Mouse (Mus musculus) liver, embryonic 16.5 days (tissue): ENCODE measurements around the gene Nfil3. TPM values are rescaled to one million over a fixed set of nuclear protein-coding genes. Genes with fewer than 3 reads are reported as not detected.

Source experiments
- ATAC-seq: fragments of 200-750 bp; cut with Nextera tagmentation; 2 replicates; pipeline ENCODE4 v1.8.0; 2017; ENCODE audit warnings: low read depth, mild to moderate bottlenecking, moderate number of reproducible peaks, moderate library complexity
- H3K27ac ChIP-seq: fragments of 300-500 bp; sonication (generic); 2 replicates; pipeline ENCODE4 v1.5.1; 2014; ENCODE audit warnings: mild to moderate bottlenecking, low read length
- H3K27me3 ChIP-seq: fragments of 300-500 bp; sonication (generic); 2 replicates; pipeline ENCODE4 v1.6.1; 2014; ENCODE audit warnings: low read depth, low read length, mixed read lengths; ENCODE audit not compliant: control insufficient read depth, insufficient read depth
- H3K36me3 ChIP-seq: fragments of 300-500 bp; sonication (generic); 2 replicates; pipeline ENCODE4 v1.6.1; 2014; ENCODE audit warnings: mild to moderate bottlenecking; ENCODE audit not compliant: control insufficient read depth, insufficient read depth
- H3K4me1 ChIP-seq: fragments of 300-500 bp; sonication (generic); 2 replicates; pipeline ENCODE4 v1.6.1; 2014; ENCODE audit warnings: low read depth, low read length, mixed read lengths; ENCODE audit not compliant: control insufficient read depth
- H3K4me2 ChIP-seq: fragments of 300-500 bp; sonication (generic); 2 replicates; pipeline ENCODE4 v1.6.1; 2014; ENCODE audit warnings: low read depth, low read length, mixed read lengths
- H3K4me3 ChIP-seq: fragments of 300-500 bp; sonication (generic); 2 replicates; pipeline ENCODE4 v1.5.1; 2014; ENCODE audit warnings: low read depth, mild to moderate bottlenecking, low read length
- H3K9ac ChIP-seq: fragments of 300-500 bp; sonication (generic); 2 replicates; pipeline ENCODE4 v1.6.1; 2014; ENCODE audit warnings: low read depth, low read length
- H3K9me3 ChIP-seq: fragments of 300-500 bp; sonication (generic); replicated peaks from 2 replicates; pipeline ENCODE4 v1.6.1; 2016; ENCODE audit warnings: low read length; ENCODE audit not compliant: control insufficient read depth
- WGBS: fragments of 180-500 bp; shearing (Covaris S2); extraction: QIAGEN DNeasy Blood & Tissue Kit; methylation state at CpG from one replicate; pipeline ENCODE4 v1.1.7; 2014; ENCODE audit not compliant: insufficient replicate concordance; 5-methylcytosine and 5-hydroxymethylcytosine counted together
- polyA plus RNA-seq: library from polyadenylated mRNA; unstranded; fragments of >200 nt; fragmentation: Nextera tagmentation; extraction: Ambion mirVana; gene quantifications from 2 replicates; pipeline ENCODE4 v1.2.1, GENCODE M21; 2015

Gene Nfil3
- polyA plus RNA-seq = 6.6 and 7.4 TPM in 2 replicates

DNA sequence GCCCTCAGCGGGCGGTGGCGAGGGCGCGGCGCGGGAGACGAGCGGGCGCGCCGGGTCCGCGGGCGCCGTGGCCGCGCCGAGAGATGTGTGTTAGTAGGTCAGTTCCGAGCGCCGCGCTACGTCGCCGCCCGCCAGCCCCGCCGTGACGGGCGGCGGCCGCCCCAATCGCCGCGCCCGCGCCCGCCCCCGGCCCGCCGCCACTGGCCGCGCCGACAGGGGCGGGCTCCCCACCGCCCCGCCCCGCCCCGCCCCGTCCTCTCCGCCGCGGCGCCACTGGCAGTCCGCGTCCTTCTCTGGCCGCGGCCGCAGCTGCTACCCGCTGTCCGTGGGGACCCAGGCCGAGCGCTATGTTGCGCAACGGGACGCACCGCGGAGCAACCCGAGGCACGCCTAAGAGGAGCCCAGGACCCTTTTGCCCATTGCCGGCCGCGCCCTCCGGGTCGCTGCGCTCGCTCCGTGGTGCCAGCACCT is at the start of gene Nfil3:
Nfil3 (minus strand) TSS at position 123 of the 471 bp plus-strand sequence.
- peaks cover 7% of the 10 kb centered on the region for H3K4me1 ChIP-seq
- H3K9ac ChIP-seq = peak within 1 kb of the TSS; percentile 67
- H3K4me2 ChIP-seq = peak within 1 kb of the TSS; percentile 78
- ATAC-seq = peak; percentile 85
- peak within 1 kb of the TSS; percentile 72 for H3K4me3 ChIP-seq
- no peaks in the 10 kb centered on the region for H3K36me3 ChIP-seq
- WGBS = under 1% methylated on average over 55 of the region's 79 CpGs
- H3K27ac ChIP-seq = peak within 1 kb of the TSS; percentile 89
- no peaks in the 10 kb centered on the region for H3K9me3 ChIP-seq
- H3K27me3 ChIP-seq = peaks cover 52% of the 10 kb centered on the region

GRCm38 (mm10) chr13:53024285-53024684 is 43.4 kb upstream of the Nfil3 start:
- no peak for ATAC-seq
- 47% methylated on average over 6 of the region's 6 CpGs for WGBS
- Histone ChIP-seq H3K27me3 (no peaks in the 10 kb centered on the region), H3K36me3 (no peaks in the 10 kb centered on the region), H3K9ac (no peak overlapping the region), H3K9me3 (no peaks in the 10 kb centered on the region), H3K4me2 (no peak overlapping the region), H3K4me1 (no peaks in the 10 kb centered on the region), H3K4me3 (no peak overlapping the region), H3K27ac (no peak overlapping the region)

GRCm38 (mm10) chr13:53020282-53020681 is 39.4 kb upstream of the Nfil3 start:
- no peaks in the 10 kb centered on the region for H3K36me3 ChIP-seq
- no peaks in the 10 kb centered on the region for H3K9me3 ChIP-seq
- ATAC-seq = no peak
- WGBS = 60% methylated on average over 3 of the region's 3 CpGs
- no peak overlapping the region for H3K9ac ChIP-seq
- no peaks in the 10 kb centered on the region for H3K27me3 ChIP-seq
- no peaks in the 10 kb centered on the region for H3K4me1 ChIP-seq
- no peak overlapping the region for H3K4me3 ChIP-seq
- no peak overlapping the region for H3K27ac ChIP-seq
- no peak overlapping the region for H3K4me2 ChIP-seq

GRCm38 (mm10) chr13:53019532-53019931 is 38.7 kb upstream of the Nfil3 start:
- H3K4me2 ChIP-seq = no peak overlapping the region
- no peak overlapping the region for H3K4me3 ChIP-seq
- no peak overlapping the region for H3K27ac ChIP-seq
- H3K36me3 ChIP-seq = no peaks in the 10 kb centered on the region
- no peaks in the 10 kb centered on the region for H3K9me3 ChIP-seq
- no peaks in the 10 kb centered on the region for H3K27me3 ChIP-seq
- 67% methylated on average over 6 of the region's 9 CpGs for WGBS
- H3K4me1 ChIP-seq = no peaks in the 10 kb centered on the region
- H3K9ac ChIP-seq = no peak overlapping the region
- ATAC-seq = no peak

DNA sequence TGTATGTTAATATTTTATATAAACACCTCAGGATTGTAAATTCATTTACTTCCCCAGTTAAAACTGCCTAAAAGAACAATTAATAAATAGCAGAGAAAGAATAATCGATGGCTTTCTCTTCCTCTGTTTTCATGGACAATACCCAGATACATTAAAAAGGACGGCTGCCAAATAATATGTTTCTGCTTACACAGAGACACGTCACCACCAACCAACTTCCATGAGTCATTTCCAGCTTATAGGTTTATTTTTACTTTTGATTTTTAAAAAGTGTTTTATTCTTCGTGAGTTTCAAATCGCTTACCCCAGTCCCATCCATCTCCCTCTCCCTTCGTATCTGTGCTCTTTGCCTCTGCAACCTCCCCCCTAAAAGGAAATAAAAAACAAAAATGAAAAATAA is 38.1 kb upstream of the Nfil3 start:
- 69% methylated on average over 6 of the region's 6 CpGs for WGBS
- ATAC-seq = no peak

GRCm38 (mm10) chr13:53017983-53018382 is 37.1 kb upstream of the Nfil3 start:
- peak; percentile 54; the same call in 1 of the 2 replicates for ATAC-seq
- no peak overlapping the region for H3K9ac ChIP-seq
- H3K9me3 ChIP-seq = no peaks in the 10 kb centered on the region
- H3K4me3 ChIP-seq = no peak overlapping the region
- H3K27ac ChIP-seq = no peak overlapping the region
- H3K36me3 ChIP-seq = no peaks in the 10 kb centered on the region
- no peaks in the 10 kb centered on the region for H3K4me1 ChIP-seq
- no peaks in the 10 kb centered on the region for H3K27me3 ChIP-seq
- H3K4me2 ChIP-seq = no peak overlapping the region
- WGBS = 28% methylated on average over 6 of the region's 6 CpGs

More for the DNA sequence above, 38.1 kb upstream of the Nfil3 start:
- no peaks in the 10 kb centered on the region for H3K9me3 ChIP-seq
- H3K9ac ChIP-seq = no peak overlapping the region
- no peak overlapping the region for H3K4me2 ChIP-seq
- H3K36me3 ChIP-seq = no peaks in the 10 kb centered on the region
- no peaks in the 10 kb centered on the region for H3K4me1 ChIP-seq
- H3K4me3 ChIP-seq = no peak overlapping the region
- no peak overlapping the region for H3K27ac ChIP-seq
- no peaks in the 10 kb centered on the region for H3K27me3 ChIP-seq

GRCm38 (mm10) chr13:53017117-53017516 is 36.2 kb upstream of the Nfil3 start:
- no peak overlapping the region for H3K9ac ChIP-seq
- 53% methylated on average over 6 of the region's 6 CpGs for WGBS
- no peaks in the 10 kb centered on the region for H3K4me1 ChIP-seq
- H3K27me3 ChIP-seq = no peaks in the 10 kb centered on the region
- H3K9me3 ChIP-seq = no peaks in the 10 kb centered on the region
- H3K4me3 ChIP-seq = no peak overlapping the region
- H3K27ac ChIP-seq = no peak overlapping the region
- H3K4me2 ChIP-seq = no peak overlapping the region
- no peak for ATAC-seq
- H3K36me3 ChIP-seq = no peaks in the 10 kb centered on the region

GRCm38 (mm10) chr13:53011426-53011825 is 30.6 kb upstream of the Nfil3 start:
- no peaks in the 10 kb centered on the region for H3K36me3 ChIP-seq
- 48% methylated on average over 12 of the region's 12 CpGs for WGBS
- H3K27me3 ChIP-seq = no peaks in the 10 kb centered on the region
- no peak for ATAC-seq
- H3K9me3 ChIP-seq = no peaks in the 10 kb centered on the region
- H3K4me1 ChIP-seq = no peaks in the 10 kb centered on the region
- H3K27ac ChIP-seq = no peak overlapping the region
- no peak overlapping the region for H3K4me2 ChIP-seq
- no peak overlapping the region for H3K9ac ChIP-seq
- no peak overlapping the region for H3K4me3 ChIP-seq

DNA sequence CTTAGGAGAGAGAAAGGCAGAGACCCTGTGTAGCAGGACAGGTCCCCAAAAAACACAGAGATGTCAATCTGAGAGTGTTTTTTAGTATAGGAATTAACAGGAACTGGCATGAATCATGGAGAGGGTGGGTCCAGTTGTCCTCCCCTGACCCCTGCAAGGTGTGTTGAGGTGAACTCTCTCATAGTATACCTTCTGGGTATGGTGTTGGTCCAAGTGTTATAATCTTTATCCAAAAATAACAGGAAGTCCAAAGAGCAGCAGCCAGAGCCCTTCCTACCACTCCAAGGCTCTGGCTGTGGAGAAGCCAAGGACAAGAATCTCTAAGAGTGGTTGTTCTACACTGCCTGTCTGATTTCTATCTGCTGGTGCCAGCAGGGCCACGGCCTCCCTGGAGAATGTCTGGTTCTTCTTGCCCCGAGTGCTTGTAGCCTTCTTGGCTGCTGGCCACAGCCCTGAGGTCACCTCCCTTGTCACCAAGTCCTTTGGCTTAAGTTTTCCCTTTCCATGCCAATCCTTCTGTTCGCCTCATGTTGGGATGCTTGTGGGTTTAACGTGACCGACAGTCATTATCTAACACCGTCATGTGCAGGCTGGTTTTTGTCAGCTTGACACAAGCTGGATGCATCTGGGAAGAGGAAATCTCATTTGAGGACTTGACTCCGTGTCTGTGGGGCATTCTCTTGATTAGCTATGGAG is 27.8 kb upstream of the Nfil3 start:
- 58% methylated on average over 7 of the region's 7 CpGs for WGBS
- no peaks in the 10 kb centered on the region for H3K4me1 ChIP-seq
- ATAC-seq = no peak
- H3K4me3 ChIP-seq = no peak overlapping the region
- no peak overlapping the region for H3K9ac ChIP-seq
- no peaks in the 10 kb centered on the region for H3K9me3 ChIP-seq
- H3K27ac ChIP-seq = no peak overlapping the region
- H3K27me3 ChIP-seq = no peaks in the 10 kb centered on the region
- no peaks in the 10 kb centered on the region for H3K36me3 ChIP-seq
- no peak overlapping the region for H3K4me2 ChIP-seq
